Mouse (Mus musculus): ENCODE results near the gene Hoxa4.

DNA sequence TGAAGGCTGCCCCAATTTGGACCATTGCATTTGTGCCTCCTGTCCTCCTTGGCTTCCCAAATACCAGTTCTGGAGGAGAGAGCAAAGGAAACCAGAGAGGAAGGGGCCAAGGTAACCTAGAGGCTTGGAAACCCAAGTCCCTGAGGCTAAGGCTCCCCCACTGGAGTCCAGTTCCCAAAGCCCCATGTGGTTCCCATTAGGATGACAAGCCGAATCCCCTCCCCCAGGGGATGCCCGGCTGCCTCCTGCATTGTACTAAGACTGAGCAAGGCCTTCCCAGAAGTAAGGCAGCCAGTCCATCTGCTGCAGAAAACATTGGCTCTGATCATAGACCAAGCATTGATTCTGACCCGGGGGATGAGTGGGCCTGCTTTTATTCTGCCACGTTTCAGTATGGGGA is 20.2 kb downstream of the Hoxa4 start:
- no peak for TF ChIP-seq ZNF384 (IDR thresholded peaks at IDR 0.05; ENCODE audit: low read depth, low read length)
- no peak for TF ChIP-seq HCFC1 (IDR thresholded peaks at IDR 0.05; ENCODE audit: borderline replicate concordance, insufficient read depth, low read length)
- TF ChIP-seq CHD2 (IDR thresholded peaks at IDR 0.05; ENCODE audit: low read depth, low read length), result no peak
- TF ChIP-seq MAFK (IDR thresholded peaks at IDR 0.05; ENCODE audit: insufficient read depth, low read depth, low read length), result no peak
